Mouse (Mus musculus): ENCODE measurements around the gene Cel. TPM values are rescaled to one million over a fixed set of nuclear protein-coding genes. Genes with fewer than 3 reads are reported as not detected.

Cel gene
- polyA plus RNA-seq, 1 experiment, result 0.10 TPM

GRCm38 (mm10) chr2:28535650-28536049 lies 27.6 kb downstream of the Cel start:
- 2% methylated on average over 7 of the region's 7 CpGs for WGBS
- peaks cover 67% of the 10 kb centered on the region for H3K4me1 ChIP-seq (ENCODE audit: control insufficient read depth, insufficient read depth, low read length)
- DNase-seq, result peak; percentile 85 to 90
- TF ChIP-seq CTCF (IDR thresholded peaks at IDR 0.05; ENCODE audit: borderline replicate concordance, insufficient read depth, low read depth, low read length) (no peak), POLR2A (IDR thresholded peaks at IDR 0.05; ENCODE audit: borderline replicate concordance, insufficient read depth, low read length) (no peak)
- no peaks in the 10 kb centered on the region for H3K27me3 ChIP-seq (ENCODE audit: control insufficient read depth, insufficient read depth, low read length)
- H3K27ac ChIP-seq (ENCODE audit: insufficient read depth, low read length), result peak overlapping the region; percentile 91
- peak overlapping the region; percentile 86 for H3K4me3 ChIP-seq (replicated peaks; ENCODE audit: insufficient read depth, low read depth, low read length)

- 1% methylated on average over 4 of the region's 4 CpGs for WGBS
- Histone ChIP-seq H3K27me3 (ENCODE audit: control insufficient read depth, insufficient read depth, low read length) (no peaks in the 10 kb centered on the region), H3K4me3 (replicated peaks; ENCODE audit: insufficient read depth, low read depth, low read length) (peak overlapping the region; percentile 86), H3K27ac (ENCODE audit: insufficient read depth, low read length) (peak overlapping the region; percentile 91), H3K4me1 (ENCODE audit: control insufficient read depth, insufficient read depth, low read length) (peaks cover 67% of the 10 kb centered on the region)
- TF ChIP-seq POLR2A (IDR thresholded peaks at IDR 0.05; ENCODE audit: borderline replicate concordance, insufficient read depth, low read length), result peak; percentile 41; the same call in 1 of the 2 replicates
- no peak for TF ChIP-seq CTCF (IDR thresholded peaks at IDR 0.05; ENCODE audit: borderline replicate concordance, insufficient read depth, low read depth, low read length)
- DNase-seq, result peak; percentile 82 to 89
Measured at GRCm38 (mm10) chr2:28535263-28535540, 28.0 kb downstream of the Cel start.

- no peaks in the 10 kb centered on the region for H3K27me3 ChIP-seq (ENCODE audit: control insufficient read depth, insufficient read depth, low read length)
- 0 out of 2 replicates have a peak, but pooled peaks have one; percentile 10 for TF ChIP-seq POLR2A (IDR thresholded peaks at IDR 0.05; ENCODE audit: borderline replicate concordance, insufficient read depth, low read length)
- no peak for TF ChIP-seq CTCF (IDR thresholded peaks at IDR 0.05; ENCODE audit: borderline replicate concordance, insufficient read depth, low read depth, low read length)
- peaks cover 67% of the 10 kb centered on the region for H3K4me1 ChIP-seq (ENCODE audit: control insufficient read depth, insufficient read depth, low read length)
- peak overlapping the region; percentile 86 for H3K4me3 ChIP-seq (replicated peaks; ENCODE audit: insufficient read depth, low read depth, low read length)
- peak in 1 of 2 experiments; percentile 60 for DNase-seq
- 2% methylated on average over 11 of the region's 11 CpGs for WGBS
- H3K27ac ChIP-seq (ENCODE audit: insufficient read depth, low read length), result peak overlapping the region; percentile 91
Measured at GRCm38 (mm10) chr2:28534436-28535262, 28.6 kb downstream of the Cel start.

GRCm38 (mm10) chr2:28533901-28534435 lies 29.2 kb downstream of the Cel start:
- DNase-seq, result peak in 1 of 2 experiments; percentile 63
- no peak for TF ChIP-seq POLR2A (IDR thresholded peaks at IDR 0.05; ENCODE audit: borderline replicate concordance, insufficient read depth, low read length)
- no peak for TF ChIP-seq CTCF (IDR thresholded peaks at IDR 0.05; ENCODE audit: borderline replicate concordance, insufficient read depth, low read depth, low read length)
- H3K27me3 ChIP-seq (ENCODE audit: control insufficient read depth, insufficient read depth, low read length), result no peaks in the 10 kb centered on the region
- WGBS, result 8% methylated on average over 7 of the region's 7 CpGs
- H3K27ac ChIP-seq (ENCODE audit: insufficient read depth, low read length), result peak overlapping the region; percentile 91
- H3K4me3 ChIP-seq (replicated peaks; ENCODE audit: insufficient read depth, low read depth, low read length), result peak overlapping the region; percentile 86
- peaks cover 67% of the 10 kb centered on the region for H3K4me1 ChIP-seq (ENCODE audit: control insufficient read depth, insufficient read depth, low read length)

GRCm38 (mm10) chr2:28532938-28533771 lies 30.0 kb downstream of the Cel start:
- TF ChIP-seq POLR2A (IDR thresholded peaks at IDR 0.05; ENCODE audit: borderline replicate concordance, insufficient read depth, low read length) (peak; percentile 66), CTCF (IDR thresholded peaks at IDR 0.05; ENCODE audit: borderline replicate concordance, insufficient read depth, low read depth, low read length) (no peak)
- DNase-seq, result peak; percentile 90 to 92
- H3K4me1 ChIP-seq (ENCODE audit: control insufficient read depth, insufficient read depth, low read length), result peaks cover 67% of the 10 kb centered on the region
- peak overlapping the region; percentile 86 for H3K4me3 ChIP-seq (replicated peaks; ENCODE audit: insufficient read depth, low read depth, low read length)
- 3% methylated on average over 49 of the region's 49 CpGs for WGBS
- H3K27me3 ChIP-seq (ENCODE audit: control insufficient read depth, insufficient read depth, low read length), result no peaks in the 10 kb centered on the region
- peak overlapping the region; percentile 91 for H3K27ac ChIP-seq (ENCODE audit: insufficient read depth, low read length)

- H3K27ac ChIP-seq (ENCODE audit: insufficient read depth, low read length), result peak overlapping the region; percentile 18; the same call in 1 of the 2 replicates
- H3K27me3 ChIP-seq (ENCODE audit: control insufficient read depth, insufficient read depth, low read length), result no peaks in the 10 kb centered on the region
- no peak for TF ChIP-seq POLR2A (IDR thresholded peaks at IDR 0.05; ENCODE audit: borderline replicate concordance, insufficient read depth, low read length)
- no peak for TF ChIP-seq CTCF (IDR thresholded peaks at IDR 0.05; ENCODE audit: borderline replicate concordance, insufficient read depth, low read depth, low read length)
- peaks cover 68% of the 10 kb centered on the region for H3K4me1 ChIP-seq (ENCODE audit: control insufficient read depth, insufficient read depth, low read length)
- DNase-seq, result no peak
- 60% methylated on average over 7 of the region's 7 CpGs for WGBS
- H3K4me3 ChIP-seq (replicated peaks; ENCODE audit: insufficient read depth, low read depth, low read length), result no peak overlapping the region
Measured at GRCm38 (mm10) chr2:28530311-28530710, 32.9 kb downstream of the Cel start.

GRCm38 (mm10) chr2:28529856-28530255 lies 33.3 kb downstream of the Cel start:
- peaks cover 69% of the 10 kb centered on the region for H3K4me1 ChIP-seq (ENCODE audit: control insufficient read depth, insufficient read depth, low read length)
- no peaks in the 10 kb centered on the region for H3K27me3 ChIP-seq (ENCODE audit: control insufficient read depth, insufficient read depth, low read length)
- peak overlapping the region; percentile 26 for H3K27ac ChIP-seq (ENCODE audit: insufficient read depth, low read length)
- H3K4me3 ChIP-seq (replicated peaks; ENCODE audit: insufficient read depth, low read depth, low read length), result no peak overlapping the region
- WGBS, result 36% methylated on average over 4 of the region's 4 CpGs
- TF ChIP-seq POLR2A (IDR thresholded peaks at IDR 0.05; ENCODE audit: borderline replicate concordance, insufficient read depth, low read length) (no peak), CTCF (IDR thresholded peaks at IDR 0.05; ENCODE audit: borderline replicate concordance, insufficient read depth, low read depth, low read length) (no peak)
- no peak for DNase-seq
